Mouse (Mus musculus) left cerebral cortex, adult 2 months (tissue): ENCODE data around the gene Lctl. TPM values are rescaled to one million over a fixed set of nuclear protein-coding genes. Genes with fewer than 3 reads are reported as not detected.
"Not testable (repeated sequence)": the region's sequence is repeated elsewhere in the genome, so short reads cannot be mapped to it uniquely, and the experiment has no call there.

Experiments
- DNase-seq, 2 experiments: peaks; one replicate each; pipeline ENCODE4 v3.0.0; 2021 to 2022; ENCODE audit warnings: low spot score in 2 of 2, mixed read lengths in 1 of 2; ENCODE audit errors: extremely low spot score in 1 of 2
- H3K27ac ChIP-seq: fragments of 200-600 bp; 2 replicates; pipeline ENCODE4 v1.8.1; 2022
- H3K4me3 ChIP-seq: fragments of 200-600 bp; 2 replicates; pipeline ENCODE4 v1.8.1; 2022
- CTCF ChIP-seq: fragments of 200-600 bp; IDR thresholded peaks from 2 replicates; pipeline ENCODE4 v1.8.1; 2022; ENCODE audit warnings: antibody characterized with exemption, mild to moderate bottlenecking, moderate library complexity
- intact Hi-C: fragments of 180-260 bp; cut with DNase I; formaldehyde crosslinking; loops from one replicate; pipeline ENCODE4 v1.15.1; 2025
- total RNA-seq, 2 experiments: library from RNA; stranded (reverse); gene quantifications; 2 replicates each; pipeline ENCODE4 v1.2.3; 2021

Gene Lctl
- total RNA-seq, 2 experiments from 2014 or later = not detected

- H3K27ac ChIP-seq = no peak overlapping the region; the same call in 1 of the 2 replicates
- intact Hi-C loops = loop anchor here (10.0 kb wide), 1 partner anchor 560 kb away; the partner anchor contains the start of gene Rab11a
- H3K4me3 ChIP-seq = peak overlapping the region; percentile 97
- no peak for DNase-seq
- TF ChIP-seq CTCF = no peak
Observed at GRCm38 (mm10) chr9:64174341-64174740, 57.4 kb downstream of the Lctl start.

GRCm38 (mm10) chr9:64174766-64175165 lies 57.8 kb downstream of the Lctl start:
- H3K27ac ChIP-seq = no peak overlapping the region
- no peak for TF ChIP-seq CTCF
- intact Hi-C loops = loop anchor here (10.0 kb wide), 1 partner anchor 560 kb away; the partner anchor contains the start of gene Rab11a
- DNase-seq = no peak
- H3K4me3 ChIP-seq = peak overlapping the region; percentile 97

GRCm38 (mm10) chr9:64175378-64175777 lies 58.4 kb downstream of the Lctl start:
- no peak for DNase-seq
- no peak for TF ChIP-seq CTCF
- Histone ChIP-seq H3K27ac (no peak overlapping the region), H3K4me3 (no peak overlapping the region; the same call in 1 of the 2 replicates)
- intact Hi-C loops = loop anchor here (10.0 kb wide), 1 partner anchor 559 kb away; the partner anchor contains the start of gene Rab11a

GRCm38 (mm10) chr9:64178610-64178973 lies 61.6 kb downstream of the Lctl start:
- TF ChIP-seq CTCF = peak; percentile 38
- H3K27ac ChIP-seq = peak overlapping the region; percentile 68
- intact Hi-C loops = loop anchor here (2.0 to 10.0 kb wide), 2 partner anchors 94 to 556 kb away; partner anchors contain the start of gene Rab11a
- H3K4me3 ChIP-seq = peak overlapping the region; percentile 79
- no peak for DNase-seq

- peak; percentile 87 to 89 for DNase-seq
- Histone ChIP-seq H3K27ac (peak within 1 kb of the TSS; percentile 90), H3K4me3 (peak within 1 kb of the TSS; percentile 79)
- peak; percentile 53 for TF ChIP-seq CTCF
- intact Hi-C loops = loop anchor here (1.0 to 10.0 kb wide), 3 partner anchors 74 to 556 kb away; partner anchors contain the start of genes Map2k1 and Rab11a
Observed at GRCm38 (mm10) chr9:64178974-64179646, 62.2 kb downstream of the Lctl start, which contains the start of gene Snapc5. TSS of gene Snapc5 (plus strand) at chr9:64179274.

- DNase-seq, intact Hi-C loops, H3K4me3 ChIP-seq, H3K27ac ChIP-seq: not testable (repeated sequence)
Observed at GRCm38 (mm10) chr9:64183295-64183694, 66.3 kb downstream of the Lctl start.

GRCm38 (mm10) chr9:64184166-64184840 lies 67.4 kb downstream of the Lctl start:
- no peak overlapping the region for H3K4me3 ChIP-seq
- DNase-seq = no peak
- no peak for TF ChIP-seq CTCF
- peak overlapping the region; percentile 42 for H3K27ac ChIP-seq
- intact Hi-C loops = no loop called here

Other genes starting within 250 kb of the Lctl start
- 1 to 10 TPM; 2.6 to 2.8 TPM for gene Smad6, start 95.1 kb upstream of the Lctl start, total RNA-seq
- 1 to 10 TPM; 3.8 to 4.4 TPM for gene Zwilch, start 56.0 kb downstream of the Lctl start, total RNA-seq
- gene Rpl4, start 56.2 kb downstream of the Lctl start, total RNA-seq = 100 to 1,000 TPM; 517 to 522 TPM
- gene Snapc5, start 62.1 kb downstream of the Lctl start, total RNA-seq = 10 to 100 TPM; 20.5 to 21.6 TPM
- 1 to 10 TPM; 1.5 TPM for gene Uchl4, start 118.1 kb downstream of the Lctl start, total RNA-seq
- gene Map2k1, start 136.5 kb downstream of the Lctl start, total RNA-seq = 100 to 1,000 TPM; 286 to 295 TPM
- gene Tipin, start 164.4 kb downstream of the Lctl start, total RNA-seq = 10 to 100 TPM; 12.9 to 20.2 TPM
- gene Dis3l, start 224.1 kb downstream of the Lctl start, total RNA-seq = 10 to 100 TPM; 24.3 to 29.6 TPM